Mouse (Mus musculus) embryo, embryonic 11.5 days (tissue): ENCODE results near the gene Cyb5r3.
"Not testable (repeated sequence)": the region's sequence is repeated elsewhere in the genome, so short reads cannot be mapped to it uniquely, and the experiment has no call there.

Experiments used
- DNase-seq: peaks from one replicate; pipeline ENCODE4 v3.0.0-alpha.2; 2012; ENCODE audit warnings: low read depth, low spot score

Cyb5r3 gene

GRCm38 (mm10) chr15:83150694-83151093 lies 21.7 kb downstream of the Cyb5r3 start:
- no peak for DNase-seq

- no peak for DNase-seq
Observed at GRCm38 (mm10) chr15:83150073-83150442, 22.3 kb downstream of the Cyb5r3 start.

- DNase-seq = peak; percentile 98
Observed at GRCm38 (mm10) chr15:83149196-83150072, 23.0 kb downstream of the Cyb5r3 start, which contains the start of gene Poldip3. Gene Poldip3 (minus strand): TSS chr15:83149384.

- no peak for DNase-seq
Observed at GRCm38 (mm10) chr15:83148801-83149195, 23.6 kb downstream of the Cyb5r3 start.

GRCm38 (mm10) chr15:83148395-83148794 lies 24.0 kb downstream of the Cyb5r3 start:
- DNase-seq = no peak

- no peak for DNase-seq
Observed at GRCm38 (mm10) chr15:83145541-83145940, 26.9 kb downstream of the Cyb5r3 start.

GRCm38 (mm10) chr15:83142861-83143260 lies 29.5 kb downstream of the Cyb5r3 start:
- DNase-seq = no peak

- DNase-seq = no peak
Observed at GRCm38 (mm10) chr15:83135654-83136053, 36.7 kb downstream of the Cyb5r3 start.

- no peak for DNase-seq
Observed at GRCm38 (mm10) chr15:83134671-83135070, 37.7 kb downstream of the Cyb5r3 start.

- no peak for DNase-seq
Observed at GRCm38 (mm10) chr15:83129530-83130231, 42.7 kb downstream of the Cyb5r3 start.

- not testable (repeated sequence) for DNase-seq
Observed at GRCm38 (mm10) chr15:83127037-83127436, 45.4 kb downstream of the Cyb5r3 start.

GRCm38 (mm10) chr15:83126582-83126981 lies 45.8 kb downstream of the Cyb5r3 start:
- DNase-seq = no peak

GRCm38 (mm10) chr15:83124625-83125024 lies 47.8 kb downstream of the Cyb5r3 start:
- no peak for DNase-seq

- peak; percentile 81 for DNase-seq
Observed at GRCm38 (mm10) chr15:83122566-83123145, 49.7 kb downstream of the Cyb5r3 start, which contains the start of gene Rrp7a. Gene Rrp7a (minus strand): TSS chr15:83122801.

- peak; percentile 24 for DNase-seq
Observed at GRCm38 (mm10) chr15:83121709-83122565, 50.5 kb downstream of the Cyb5r3 start.

- DNase-seq = no peak
Observed at GRCm38 (mm10) chr15:83118360-83118759, 54.0 kb downstream of the Cyb5r3 start.

GRCm38 (mm10) chr15:83115071-83115470 lies 57.3 kb downstream of the Cyb5r3 start:
- DNase-seq = no peak

GRCm38 (mm10) chr15:83114106-83114505 lies 58.3 kb downstream of the Cyb5r3 start:
- DNase-seq = no peak

- DNase-seq = no peak
Observed at GRCm38 (mm10) chr15:83112898-83113297, 59.5 kb downstream of the Cyb5r3 start.

- DNase-seq = no peak
Observed at GRCm38 (mm10) chr15:83111874-83112273, 60.5 kb downstream of the Cyb5r3 start.

- no peak for DNase-seq
Observed at GRCm38 (mm10) chr15:83111290-83111689, 61.1 kb downstream of the Cyb5r3 start.
